Mouse (Mus musculus) telencephalon, adult 2 months (tissue): ENCODE results near the gene Ttc32.
A peak's percentile ranks its signal among the peaks of the same experiment; 100 is the strongest.
"Not testable (repeated sequence)": the region's sequence is repeated elsewhere in the genome, so short reads cannot be mapped to it uniquely, and the experiment has no call there.

Experiments used
- DNase-seq: peaks from one replicate; pipeline ENCODE4 v3.0.0-alpha.2; 2011; ENCODE audit warnings: low read depth, low spot score

The Ttc32 gene

DNA sequence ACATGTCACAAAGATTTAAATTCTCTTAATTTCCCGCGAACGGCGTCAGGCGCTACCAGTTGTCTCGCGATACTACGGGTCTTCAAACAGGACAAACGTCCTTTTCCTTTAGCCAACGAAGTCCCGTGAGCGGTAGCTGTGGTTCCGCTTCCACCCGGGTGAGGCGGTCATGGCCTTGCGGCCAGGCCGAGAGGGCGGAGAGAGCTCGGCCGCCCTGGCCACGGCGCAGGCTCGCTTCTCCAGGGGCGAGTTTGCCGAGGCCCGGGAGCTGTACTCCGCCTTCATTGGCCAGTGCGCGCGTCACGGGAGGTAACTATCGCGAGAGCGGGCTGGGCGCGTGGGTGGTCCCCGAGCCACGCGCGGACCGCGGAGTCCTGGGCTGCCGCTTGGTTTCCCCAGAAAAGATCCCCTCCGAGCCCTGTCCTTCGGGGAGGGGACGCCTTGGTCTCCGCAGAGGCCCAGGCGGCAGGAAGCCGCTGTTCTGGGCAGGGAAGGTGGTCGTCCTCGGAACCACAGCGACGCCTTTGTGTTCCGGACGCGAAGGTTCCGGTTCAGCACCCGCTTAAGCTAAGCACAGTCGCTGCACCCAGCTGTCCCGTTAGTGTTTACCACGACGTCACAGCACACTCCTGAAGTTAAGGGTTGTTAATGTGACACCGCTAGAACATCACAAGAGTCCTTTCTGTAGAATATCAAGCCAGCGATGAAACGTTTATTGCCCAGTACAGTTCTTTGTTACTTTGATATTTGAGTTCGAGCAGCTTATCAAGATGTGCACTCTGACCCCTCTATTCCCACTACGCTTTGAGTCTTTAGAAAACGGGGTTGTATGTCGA is at the start of gene Ttc32:
Gene Ttc32 (plus strand): TSS at position 110 of the 836 bp plus-strand sequence.
- peak; percentile 89 for DNase-seq

DNA sequence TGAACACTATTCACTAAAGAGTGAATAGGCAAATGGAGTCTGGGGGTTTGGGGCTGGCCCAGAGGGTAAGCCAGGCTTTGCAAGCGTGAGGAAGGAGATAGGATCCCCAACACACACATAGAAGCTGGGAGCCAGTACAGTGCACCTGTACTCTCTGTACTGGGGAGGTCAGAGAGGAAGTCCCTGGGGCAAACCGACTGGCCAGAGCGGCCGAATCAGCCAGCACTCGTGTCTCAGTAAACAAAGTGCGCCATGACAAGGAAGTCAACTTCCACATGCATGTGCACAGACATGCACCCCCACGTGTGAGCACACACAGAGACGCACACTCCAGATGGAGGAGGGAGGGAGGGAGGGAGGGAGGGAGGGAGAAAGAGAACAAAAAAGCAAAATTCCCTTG is 36.6 kb upstream of the Ttc32 start:
- DNase-seq: no peak

DNA sequence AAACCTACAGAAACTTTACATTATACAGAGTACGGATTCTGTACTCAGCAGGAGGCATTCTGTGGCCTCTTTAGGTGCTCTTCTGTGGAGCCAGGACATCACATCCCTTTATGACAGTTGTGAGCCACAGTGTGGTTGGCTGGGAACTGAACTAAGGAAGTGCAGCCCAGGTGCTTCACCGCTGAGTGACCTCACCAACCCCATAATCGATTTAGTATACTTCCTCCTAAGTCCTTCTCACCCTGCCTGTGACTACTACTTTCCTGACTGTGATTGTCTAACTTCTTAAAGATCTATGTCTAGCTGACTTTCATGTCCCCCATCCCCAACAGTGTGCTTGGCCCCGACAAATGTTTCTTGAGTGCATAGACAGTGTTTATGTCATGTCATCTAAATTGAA is 31.5 kb upstream of the Ttc32 start:
- DNase-seq: no peak

DNA sequence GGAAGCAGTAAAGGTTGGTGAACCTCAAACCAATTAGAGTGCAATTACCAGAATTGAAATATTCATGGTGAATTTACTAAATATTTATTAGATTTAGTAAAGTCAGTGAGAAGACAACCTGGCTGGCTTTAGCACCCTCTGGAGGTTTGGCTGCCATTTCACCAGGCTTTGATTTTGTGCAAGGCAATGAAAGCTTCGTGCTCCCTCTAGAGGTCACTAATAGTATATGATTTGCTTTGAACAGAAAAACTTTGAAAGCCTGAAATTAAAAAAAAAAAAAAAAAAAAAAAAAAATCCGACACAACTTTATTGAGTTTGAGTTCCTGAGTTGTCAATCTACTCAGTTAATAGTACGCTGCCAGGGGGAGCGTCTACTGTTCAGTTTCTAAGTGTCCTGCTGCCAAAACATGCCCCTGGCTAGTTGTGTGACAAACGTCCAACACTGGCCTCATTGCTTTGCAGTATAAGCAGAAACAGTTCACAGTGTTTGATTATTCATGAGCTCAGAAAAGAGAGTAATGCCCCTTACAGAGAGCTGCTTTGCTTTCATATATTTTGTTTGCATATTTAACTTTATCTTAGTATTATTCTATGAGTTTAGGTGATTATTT is 27.7 kb upstream of the Ttc32 start:
- DNase-seq: peak; percentile 74

DNA sequence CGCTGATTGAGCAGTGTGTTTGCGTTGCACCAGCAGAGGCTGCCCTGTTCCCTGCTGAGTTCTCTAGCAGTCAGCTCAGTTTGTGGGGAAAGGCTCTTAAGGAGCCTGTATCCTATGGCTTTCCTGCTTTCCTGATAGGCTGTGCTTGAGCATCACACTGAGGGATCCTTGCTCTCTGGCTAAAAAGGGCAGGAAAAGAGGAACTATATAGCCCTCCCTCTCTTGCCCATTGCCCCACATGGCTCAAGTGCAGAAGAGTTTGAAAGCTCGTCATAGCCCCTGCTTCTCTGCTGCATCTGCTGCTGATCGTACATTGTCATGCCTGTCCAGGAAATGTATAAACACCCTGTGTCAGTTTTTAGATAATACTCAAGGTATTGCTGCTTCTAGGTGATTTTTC is 22.7 kb upstream of the Ttc32 start:
- DNase-seq: no peak

DNA sequence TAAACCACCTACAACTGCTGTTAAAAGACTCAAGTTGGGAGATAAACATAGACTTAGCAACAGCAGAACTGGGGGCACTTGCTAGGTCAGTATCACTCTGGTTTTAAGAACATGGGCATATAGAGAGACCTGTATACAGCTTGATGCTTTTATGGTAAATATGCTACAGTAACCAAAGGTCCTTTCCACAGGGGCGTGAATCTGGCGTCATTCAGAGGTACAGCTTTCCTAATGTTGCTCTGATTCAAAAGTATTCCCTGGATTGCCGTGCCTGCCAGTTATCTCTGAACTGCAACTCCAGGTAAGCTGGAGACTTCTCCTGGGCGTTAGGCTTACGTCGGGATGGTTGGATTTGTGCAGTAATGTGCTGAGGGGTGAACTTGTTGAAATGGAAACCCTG is 22.0 kb upstream of the Ttc32 start:
- DNase-seq: no peak

DNA sequence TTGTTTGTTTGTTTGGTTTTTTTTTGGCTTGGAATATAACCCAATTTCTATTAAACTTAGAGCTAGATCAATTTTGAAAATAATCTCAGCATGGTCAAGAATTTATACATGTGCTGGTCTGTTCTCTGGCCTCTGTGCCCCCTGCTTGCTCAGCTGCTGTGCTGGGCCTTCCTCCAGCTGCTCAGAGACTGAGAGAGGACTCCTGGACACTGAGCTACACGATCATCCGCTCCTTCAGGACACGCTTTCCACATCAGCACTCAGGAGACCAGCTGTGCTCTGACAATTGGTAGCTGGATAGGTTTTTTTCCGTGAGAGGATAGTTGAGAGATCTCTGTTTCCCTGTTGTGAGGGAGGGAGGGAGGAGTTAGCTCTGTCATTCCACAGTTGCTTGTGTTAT is 19.5 kb upstream of the Ttc32 start:
- DNase-seq: no peak

DNA sequence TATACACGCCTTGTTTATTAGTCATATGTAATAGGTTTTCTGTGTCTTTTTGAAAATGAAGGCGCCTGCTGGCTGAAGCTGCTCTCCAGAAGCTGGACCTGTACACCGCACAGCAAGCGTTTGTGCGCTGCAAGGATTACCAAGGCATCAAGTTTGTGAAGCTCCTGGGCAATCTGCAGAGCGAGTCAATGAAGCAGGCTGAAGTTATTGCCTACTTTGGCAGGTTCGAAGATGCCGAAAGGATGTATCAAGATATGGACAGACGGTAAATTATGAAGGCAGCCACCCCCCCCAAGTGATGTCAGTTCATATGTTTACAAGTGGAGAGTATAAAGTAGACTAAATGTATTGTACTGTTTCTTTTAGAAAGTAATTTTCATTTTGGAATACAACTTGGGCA is 13.4 kb upstream of the Ttc32 start:
- DNase-seq: no peak

DNA sequence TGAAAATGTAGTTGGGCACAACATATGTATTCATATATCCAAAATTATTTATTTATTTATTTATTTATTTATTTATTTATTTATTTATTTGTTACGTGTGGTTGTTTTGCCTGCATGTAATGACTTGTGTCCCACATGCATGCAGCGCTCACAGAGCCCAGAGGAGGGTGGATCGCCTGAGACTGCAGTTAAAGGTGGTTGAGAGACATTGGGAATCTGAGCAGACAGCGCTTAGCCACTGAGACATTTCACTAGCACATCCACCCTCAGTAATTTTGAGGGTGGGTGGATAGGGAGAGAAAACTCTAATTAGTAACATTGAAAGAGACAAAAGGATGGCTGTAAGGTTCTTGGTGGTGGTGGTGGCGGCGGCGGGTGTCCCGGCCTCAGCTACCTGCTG is 9.4 kb upstream of the Ttc32 start:
- no peak for DNase-seq

DNA sequence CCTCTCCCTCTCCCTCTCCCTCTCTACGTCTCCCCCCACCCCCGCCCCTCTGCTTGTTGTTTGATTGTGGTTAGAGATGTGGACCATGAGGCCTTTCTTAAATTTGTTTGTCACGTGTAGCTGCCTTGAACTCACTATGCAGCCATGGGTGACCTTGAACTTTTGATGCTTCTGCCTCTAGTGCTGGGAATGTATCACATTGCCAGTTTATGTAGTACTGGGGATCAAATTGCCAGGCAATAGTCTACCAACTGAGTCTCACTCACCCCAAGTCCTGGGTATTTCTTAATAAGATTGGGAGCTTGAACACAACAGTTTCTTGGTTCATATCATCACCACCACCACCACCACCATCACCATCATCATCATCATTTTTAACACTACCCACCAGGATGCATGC is 8.8 kb upstream of the Ttc32 start:
- no peak for DNase-seq

DNA sequence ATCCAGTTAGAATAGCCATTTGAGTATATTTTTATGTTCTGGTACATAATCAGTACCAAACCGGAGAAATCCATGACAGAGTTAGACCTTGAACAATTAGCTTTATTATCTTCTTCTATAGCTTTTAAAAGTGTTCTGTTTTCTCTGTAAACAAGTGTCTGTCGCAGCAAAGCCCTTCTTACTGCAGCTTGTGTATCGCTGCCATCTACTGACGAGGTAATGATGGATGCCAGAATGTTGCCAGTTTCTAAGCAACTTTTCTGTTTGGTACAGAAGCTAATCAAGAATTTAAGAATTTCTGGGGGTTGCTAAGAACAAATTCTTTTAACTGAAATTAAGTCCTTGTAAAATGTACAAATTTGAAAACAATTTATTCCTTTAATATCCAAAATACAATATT is 6.8 kb upstream of the Ttc32 start:
- no peak for DNase-seq

DNA sequence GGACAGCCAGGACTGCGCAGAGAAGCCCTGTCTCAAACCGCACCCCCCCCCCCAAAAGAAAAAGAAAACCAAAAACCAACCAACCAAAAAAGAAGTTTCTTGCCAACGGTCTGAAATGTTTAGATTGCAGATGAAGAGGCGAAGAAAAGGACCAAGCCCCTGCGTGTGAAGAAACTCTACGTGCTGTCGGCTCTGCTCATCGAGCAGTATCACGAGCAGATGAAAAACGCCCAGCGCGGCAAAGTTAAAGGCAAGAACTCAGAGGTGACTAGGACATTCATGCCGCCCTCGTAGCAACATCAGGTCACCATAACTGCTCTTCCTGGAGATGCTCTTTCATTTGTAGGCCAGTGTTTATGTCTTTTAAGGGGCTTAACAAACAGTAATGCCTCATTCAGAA is 5.7 kb upstream of the Ttc32 start:
- no peak for DNase-seq

DNA sequence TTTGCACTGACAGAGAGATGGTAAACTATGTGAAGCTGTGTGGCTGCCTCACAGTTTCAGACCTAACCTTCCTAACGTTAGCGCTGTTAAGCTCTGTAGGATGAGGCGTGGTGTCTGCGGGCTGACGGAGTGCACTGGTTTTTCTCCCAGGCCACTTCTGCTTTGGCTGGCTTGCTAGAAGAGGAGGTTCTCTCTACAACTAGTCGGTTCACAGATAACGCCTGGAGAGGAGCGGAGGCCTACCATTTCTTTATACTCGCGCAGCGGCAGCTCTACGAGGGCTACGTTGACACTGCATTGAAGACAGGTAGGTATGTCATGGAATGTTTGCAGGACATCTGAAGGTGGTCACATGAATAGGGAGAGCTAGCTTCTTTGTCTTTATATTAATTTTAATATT is 5.1 kb upstream of the Ttc32 start:
- DNase-seq: no peak

DNA sequence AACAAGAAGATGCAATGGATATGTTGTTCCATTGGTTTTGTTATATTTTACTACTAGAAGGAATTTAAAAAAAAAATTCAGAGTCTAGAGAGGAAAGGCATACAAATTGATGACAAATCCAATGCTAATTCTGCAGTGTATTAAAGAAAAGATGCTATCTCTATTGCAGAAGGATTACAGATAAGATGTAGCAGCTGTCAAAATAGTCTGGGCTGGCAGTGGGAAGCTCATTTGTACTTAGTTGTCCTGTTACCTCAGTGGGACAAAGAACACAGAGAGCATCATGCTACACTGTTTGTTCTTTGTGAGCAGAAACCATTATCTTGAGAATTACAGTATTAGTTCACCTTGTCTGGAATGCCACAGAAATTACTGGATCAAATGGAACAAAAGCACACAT is 3.0 kb upstream of the Ttc32 start:
- no peak for DNase-seq

DNA sequence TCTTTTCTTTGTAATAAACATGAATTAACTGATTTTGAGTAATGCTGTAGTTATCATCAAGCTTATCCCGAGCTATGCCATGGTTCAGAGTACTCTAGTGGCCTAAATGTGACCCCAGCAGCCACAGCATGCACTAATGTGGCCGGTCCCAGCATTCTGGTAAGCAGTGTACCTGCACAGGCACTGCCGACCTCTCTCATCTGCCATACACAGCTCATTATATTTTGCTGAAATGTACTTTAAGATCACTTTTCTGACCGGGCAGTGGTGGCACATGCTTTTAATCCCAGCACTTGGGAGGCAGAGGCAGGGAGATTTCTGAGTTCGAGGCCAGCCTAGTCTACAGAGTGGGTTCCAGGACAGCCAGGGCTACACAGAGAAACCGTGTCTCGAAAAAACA is 981 bp upstream of the Ttc32 start:
- DNase-seq: not testable (repeated sequence)

DNA sequence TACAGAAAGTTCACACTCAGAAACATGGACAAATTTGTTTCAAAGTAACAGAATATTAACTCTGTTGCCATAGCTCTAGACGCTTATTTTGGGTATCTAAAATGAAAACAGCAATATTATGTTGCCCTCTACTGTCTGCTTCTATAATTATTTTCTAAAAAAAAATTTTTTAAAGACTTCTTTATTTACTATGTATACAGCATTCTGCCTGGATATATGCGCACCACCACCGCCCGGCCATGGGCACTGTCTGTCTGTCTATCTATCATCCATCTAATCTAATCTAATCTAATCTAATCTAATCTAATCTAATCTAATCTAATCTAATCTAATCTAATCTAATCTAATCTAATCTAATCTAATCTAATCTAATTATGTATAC is 300 bp upstream of the Ttc32 start:
- DNase-seq: no peak

DNA sequence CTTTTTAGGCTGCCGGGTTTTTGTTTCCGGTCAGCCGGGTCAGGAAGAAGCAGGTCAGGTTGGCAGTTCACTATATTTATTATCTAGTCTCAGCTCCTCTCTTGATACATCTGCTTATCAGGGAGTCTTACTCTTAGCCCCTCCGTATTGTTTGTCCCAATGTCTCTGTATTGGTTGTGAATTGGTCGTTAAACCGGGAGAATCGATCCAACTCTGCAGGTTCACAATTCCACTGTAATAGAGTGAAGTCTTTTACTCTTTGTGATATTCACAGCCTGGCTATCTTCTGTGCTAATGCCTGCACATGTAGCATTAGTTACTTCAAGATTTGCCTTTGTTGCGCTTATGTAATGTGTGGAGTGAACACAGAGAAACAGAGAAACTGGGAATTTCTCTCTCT is 1.4 kb downstream of the Ttc32 start:
- DNase-seq: no peak

DNA sequence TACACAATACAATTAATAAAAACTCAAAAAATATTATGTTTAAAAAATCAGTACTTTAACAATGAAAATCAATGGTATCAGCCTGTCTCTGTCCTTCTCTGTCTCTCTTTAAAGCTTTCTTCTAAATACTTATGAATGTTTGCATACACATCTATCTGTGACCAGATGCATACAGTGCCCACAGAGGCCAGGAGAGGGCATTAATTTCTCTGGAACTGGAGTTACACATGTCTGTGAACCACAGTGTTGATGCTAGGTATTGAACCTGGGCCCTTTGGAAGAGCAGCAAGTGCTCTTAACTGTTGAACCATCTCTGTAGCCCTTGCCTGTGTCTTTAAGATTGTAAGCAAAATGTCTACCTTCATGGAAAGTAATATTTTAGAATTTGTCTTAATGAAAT is 3.3 kb downstream of the Ttc32 start:
- DNase-seq: no peak

DNA sequence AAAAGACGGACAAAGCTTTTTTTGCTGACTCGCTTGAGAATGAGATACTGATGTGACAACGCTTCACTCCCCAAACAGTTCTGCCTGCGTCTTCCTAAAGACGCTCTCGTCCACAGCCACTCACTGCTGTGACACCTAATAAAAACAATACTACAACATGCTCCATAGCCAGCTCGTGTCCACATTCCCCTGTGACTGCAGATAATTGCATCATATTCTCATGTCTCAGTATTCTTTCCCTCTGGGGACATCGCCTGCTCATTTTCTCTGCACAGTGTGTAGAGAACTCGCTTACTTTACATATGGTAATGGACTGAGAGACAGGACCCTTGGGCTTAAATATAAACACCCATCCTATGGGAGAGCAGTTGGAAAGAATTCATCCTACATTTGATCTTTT is 6.6 kb downstream of the Ttc32 start:
- DNase-seq: no peak

DNA sequence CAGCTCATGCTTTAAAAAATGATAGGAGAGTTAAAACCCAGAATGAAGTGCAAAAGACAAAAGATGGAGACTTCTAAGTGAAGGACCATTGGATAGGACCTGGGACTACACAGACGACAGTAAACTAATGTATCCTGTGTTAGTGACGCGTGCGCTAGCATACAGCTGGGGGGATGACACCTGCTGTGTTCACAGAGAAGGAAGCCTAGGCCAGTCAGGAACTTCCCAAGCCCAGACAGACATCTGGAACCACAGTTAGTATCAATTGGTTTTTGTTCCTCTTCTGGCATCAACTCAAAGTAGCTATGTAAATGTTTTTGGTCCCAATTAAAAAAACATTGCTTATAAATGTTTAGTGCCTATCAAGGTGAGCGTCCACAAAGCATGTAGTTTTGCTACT is 10.4 kb downstream of the Ttc32 start:
- no peak for DNase-seq

DNA sequence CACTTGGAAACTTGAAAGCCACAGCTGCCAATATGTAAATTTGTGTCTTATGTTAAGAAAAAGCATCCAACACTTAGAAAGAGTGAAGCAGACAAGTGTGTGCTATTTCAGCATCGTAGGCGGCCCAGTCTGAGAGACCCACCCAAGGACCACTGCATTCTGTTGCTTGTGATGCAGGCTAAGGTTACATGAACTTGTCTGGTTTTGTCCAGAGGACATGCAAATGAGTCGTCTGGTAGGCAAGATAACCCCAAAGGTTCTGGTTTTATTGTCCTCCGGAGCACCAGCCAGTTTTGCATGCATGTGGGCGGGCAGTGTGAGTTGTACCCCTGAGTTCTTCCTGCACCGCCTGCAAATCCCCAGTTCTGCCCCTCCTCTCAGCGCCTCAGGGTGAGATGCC is 10.9 kb downstream of the Ttc32 start:
- no peak for DNase-seq

DNA sequence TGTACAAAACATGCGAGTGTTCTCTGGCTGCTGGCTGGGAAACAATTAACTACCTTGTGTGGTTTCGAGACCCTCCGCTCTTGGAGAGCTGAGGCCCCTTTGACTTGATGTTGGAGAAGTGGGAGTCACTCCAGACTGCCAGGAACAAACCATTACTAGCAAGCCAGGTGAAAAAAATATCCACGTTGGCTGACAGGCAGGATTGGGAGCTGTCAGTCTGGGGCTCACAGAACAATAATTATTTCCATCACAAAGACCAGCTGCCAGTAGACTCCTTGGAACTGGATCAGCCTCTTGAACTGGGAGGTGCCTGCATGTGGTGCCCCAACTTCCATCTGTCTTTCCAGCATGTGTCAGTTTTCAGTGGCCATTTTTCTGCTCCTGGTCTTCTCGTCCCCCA is 12.5 kb downstream of the Ttc32 start:
- DNase-seq: no peak

DNA sequence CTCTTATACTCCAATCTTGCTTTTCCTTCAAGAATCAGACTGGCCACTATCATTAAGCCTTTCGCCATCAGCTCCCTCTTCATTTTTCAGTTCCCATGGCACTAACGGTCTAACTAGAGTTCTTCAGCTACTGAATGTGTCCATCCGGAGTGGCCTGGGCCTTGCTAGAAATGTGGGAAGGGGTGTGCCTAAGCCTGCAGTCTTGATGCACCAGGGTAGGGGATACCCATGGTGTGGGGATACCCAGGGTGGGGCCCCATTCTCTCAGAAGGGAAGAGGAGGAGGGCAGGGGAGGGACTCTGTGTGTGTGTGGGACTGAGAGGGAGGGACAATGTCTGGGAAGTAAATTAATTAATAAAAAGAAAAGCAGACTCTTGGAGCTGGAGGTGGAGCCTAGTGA is 13.0 kb downstream of the Ttc32 start:
- no peak for DNase-seq

DNA sequence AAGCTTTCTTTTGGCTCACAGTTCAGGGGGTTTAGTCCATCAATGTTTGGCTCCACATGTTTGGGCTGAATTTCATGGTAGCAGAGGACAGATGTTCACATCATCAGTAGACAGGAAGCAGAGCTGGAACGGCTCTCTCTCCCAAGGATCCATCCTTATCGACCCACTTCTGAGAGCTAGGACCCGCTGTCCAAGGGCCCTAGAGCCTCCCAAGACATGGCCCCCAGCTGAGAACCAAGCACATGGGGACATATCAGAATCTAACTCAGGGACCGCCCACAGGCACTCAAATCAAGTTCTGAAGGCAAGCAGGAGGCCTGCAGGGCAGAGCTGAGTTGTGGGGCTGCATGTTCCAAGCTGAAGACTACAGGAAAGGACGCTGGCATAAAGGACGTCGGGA is 14.9 kb downstream of the Ttc32 start:
- DNase-seq: no peak
